Mouse (Mus musculus) adrenal gland (tissue): Measurements from ENCODE around the gene Fam219a.

ENCODE experiments used
- intact Hi-C: fragments of 180-260 bp; cut with DNase I; formaldehyde crosslinking; loops from one replicate; pipeline ENCODE4 v1.15.1; 2025

The Fam219a gene

GRCm38 (mm10) chr4:41479456-41479804, 89.9 kb downstream of the Fam219a start:
- intact Hi-C loops, result no loop called here

GRCm38 (mm10) chr4:41478751-41479455, 90.4 kb downstream of the Fam219a start:
- intact Hi-C loops, result no loop called here

- intact Hi-C loops, result no loop called here
Observed at GRCm38 (mm10) chr4:41477648-41478160, 91.6 kb downstream of the Fam219a start.

GRCm38 (mm10) chr4:41471384-41471689, 98.0 kb downstream of the Fam219a start:
- intact Hi-C loops, result no loop called here

- intact Hi-C loops, result no loop called here
Observed at GRCm38 (mm10) chr4:41470684-41471383, 98.5 kb downstream of the Fam219a start.

GRCm38 (mm10) chr4:41470051-41470683, 99.2 kb downstream of the Fam219a start:
- intact Hi-C loops, result no loop called here

GRCm38 (mm10) chr4:41469199-41469598, 100.1 kb downstream of the Fam219a start:
- intact Hi-C loops, result loop anchor here (2.0 to 5.0 kb wide), 3 partner anchors 38 to 240 kb away; no protein-coding TSS in a partner anchor

GRCm38 (mm10) chr4:41468396-41469080, 100.8 kb downstream of the Fam219a start:
- intact Hi-C loops, result loop anchor here (2.0 to 5.0 kb wide), 3 partner anchors 39 to 240 kb away; no protein-coding TSS in a partner anchor
